Mouse (Mus musculus) limb, embryonic 14.5 days (tissue): Measurements from ENCODE around the gene Hspb9. TPM values are rescaled to one million over a fixed set of nuclear protein-coding genes. Genes with fewer than 3 reads are reported as not detected.

ENCODE experiments used
- ATAC-seq: fragments of 200-750 bp; cut with Nextera tagmentation; 2 replicates; pipeline ENCODE4 v1.8.0; 2017; ENCODE audit warnings: low read depth, moderate number of reproducible peaks, moderate TSS enrichment; ENCODE audit not compliant: low FRiP score
- DNase-seq: peaks from one replicate; pipeline ENCODE4 v3.0.0-alpha.2; 2015; ENCODE audit warnings: low spot score
- H3K27ac ChIP-seq: fragments of 300-500 bp; sonication (generic); replicated peaks from 2 replicates; pipeline ENCODE4 v1.5.1; 2014; ENCODE audit warnings: low read depth, mild to moderate bottlenecking, low read length, moderate library complexity, mixed read lengths
- H3K27me3 ChIP-seq: fragments of 300-500 bp; sonication (generic); 2 replicates; pipeline ENCODE4 v1.6.1; 2014; ENCODE audit warnings: low read length, mixed read lengths; ENCODE audit not compliant: control insufficient read depth, insufficient read depth
- H3K36me3 ChIP-seq: fragments of 300-500 bp; sonication (generic); 2 replicates; pipeline ENCODE4 v1.6.1; 2014; ENCODE audit warnings: mild to moderate bottlenecking, low read length, moderate library complexity, mixed read lengths; ENCODE audit not compliant: control insufficient read depth, insufficient read depth
- H3K4me1 ChIP-seq: fragments of 300-500 bp; sonication (generic); 2 replicates; pipeline ENCODE4 v1.6.1; 2014; ENCODE audit warnings: antibody characterized with exemption, low read length, mixed read lengths; ENCODE audit not compliant: control insufficient read depth, insufficient read depth
- H3K4me2 ChIP-seq: fragments of 300-500 bp; sonication (generic); replicated peaks from 2 replicates; pipeline ENCODE4 v1.6.1; 2014; ENCODE audit warnings: low read depth, mild to moderate bottlenecking, low read length, moderate library complexity; ENCODE audit not compliant: severe bottlenecking
- H3K4me3 ChIP-seq: fragments of 300-500 bp; sonication (generic); replicated peaks from 2 replicates; pipeline ENCODE4 v1.5.1; 2014; ENCODE audit warnings: low read length
- H3K9ac ChIP-seq: fragments of 300-500 bp; sonication (generic); 2 replicates; pipeline ENCODE4 v1.6.1; 2014; ENCODE audit warnings: mild to moderate bottlenecking, low read depth, low read length, moderate library complexity; ENCODE audit not compliant: severe bottlenecking
- H3K9me3 ChIP-seq: fragments of 300-500 bp; sonication (generic); 2 replicates; pipeline ENCODE4 v1.6.1; 2016; ENCODE audit warnings: low read length; ENCODE audit not compliant: control insufficient read depth
- POLR2A ChIP-seq: fragments of 200-500 bp; IDR thresholded peaks from 2 replicates; pipeline ENCODE4 v1.8.0; 2012; ENCODE audit warnings: inconsistent platforms, mild to moderate bottlenecking, moderate library complexity, borderline replicate concordance; ENCODE audit not compliant: insufficient read depth, insufficient read length; ENCODE audit errors: extremely low read depth
- WGBS: fragments of 180-500 bp; shearing (Covaris S2); extraction: QIAGEN DNeasy Blood & Tissue Kit; methylation state at CpG from one replicate; pipeline ENCODE4 v1.1.7; 2014; 5-methylcytosine and 5-hydroxymethylcytosine counted together
- polyA plus RNA-seq, 2 experiments: library from polyadenylated mRNA; depleted of rRNA in 1 of 2; stranded (reverse) in 1 of 2; unstranded in 1 of 2; fragments of >200 nt; fragmentation: Nextera tagmentation in 1 of 2; extraction: Ambion mirVana in 1 of 2; gene quantifications; 2 replicates each; pipeline versions ENCODE4 v1.2.1 to v1.2.3; 2012 to 2014

Gene Hspb9
- polyA plus RNA-seq, 2 experiments: not detected

DNA sequence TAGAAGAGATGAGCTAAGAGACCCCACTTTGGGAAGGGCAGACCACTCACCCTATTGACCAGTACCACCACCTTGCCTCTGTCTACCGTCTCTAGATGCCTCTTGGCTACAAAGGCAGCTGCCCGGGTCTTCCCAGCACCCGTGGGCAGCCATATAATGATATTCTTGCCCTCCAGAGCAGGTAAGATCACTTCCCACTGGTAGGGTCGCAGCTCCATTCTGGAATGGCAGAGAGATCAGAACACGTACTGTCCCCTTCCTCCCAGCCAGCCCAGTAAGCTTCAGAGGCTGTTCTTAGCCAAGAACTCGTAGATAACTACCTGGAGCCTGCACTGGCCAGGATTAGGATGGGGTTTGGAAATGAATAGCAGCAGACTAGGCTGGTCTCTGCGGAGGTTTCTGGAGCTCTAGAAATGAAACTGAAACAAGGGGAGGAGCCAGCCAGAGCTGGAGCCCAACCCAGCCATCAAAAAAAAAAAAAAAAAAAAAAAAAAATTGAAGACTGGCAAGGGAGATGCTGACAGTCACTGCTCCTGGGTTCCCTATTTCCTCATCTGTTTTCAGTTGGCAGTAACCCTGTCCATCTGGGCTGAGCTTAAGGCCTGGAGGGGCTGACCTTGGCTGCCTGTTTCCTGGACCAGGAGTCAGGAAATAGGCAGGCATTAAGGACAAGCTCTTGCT, 9.7 kb upstream of the Hspb9 start, which contains the start of gene Dhx58:
Dhx58 (minus strand) TSS at position 421 of the 681 bp plus-strand sequence.
- no peak for TF ChIP-seq POLR2A
- Histone ChIP-seq H3K4me1 (peaks cover 5% of the 10 kb centered on the region; the same call in 1 of the 2 replicates), H3K9ac (no peak within 1 kb of the TSS), H3K27me3 (no peaks in the 10 kb centered on the region), H3K9me3 (no peaks in the 10 kb centered on the region), H3K36me3 (peaks cover 48% of the 10 kb centered on the region), H3K27ac (no peak within 1 kb of the TSS), H3K4me3 (no peak within 1 kb of the TSS), H3K4me2 (no peak within 1 kb of the TSS)
- 55% methylated on average over 7 of the region's 7 CpGs for WGBS
- ATAC-seq (no peak), DNase-seq (no peak)

DNA sequence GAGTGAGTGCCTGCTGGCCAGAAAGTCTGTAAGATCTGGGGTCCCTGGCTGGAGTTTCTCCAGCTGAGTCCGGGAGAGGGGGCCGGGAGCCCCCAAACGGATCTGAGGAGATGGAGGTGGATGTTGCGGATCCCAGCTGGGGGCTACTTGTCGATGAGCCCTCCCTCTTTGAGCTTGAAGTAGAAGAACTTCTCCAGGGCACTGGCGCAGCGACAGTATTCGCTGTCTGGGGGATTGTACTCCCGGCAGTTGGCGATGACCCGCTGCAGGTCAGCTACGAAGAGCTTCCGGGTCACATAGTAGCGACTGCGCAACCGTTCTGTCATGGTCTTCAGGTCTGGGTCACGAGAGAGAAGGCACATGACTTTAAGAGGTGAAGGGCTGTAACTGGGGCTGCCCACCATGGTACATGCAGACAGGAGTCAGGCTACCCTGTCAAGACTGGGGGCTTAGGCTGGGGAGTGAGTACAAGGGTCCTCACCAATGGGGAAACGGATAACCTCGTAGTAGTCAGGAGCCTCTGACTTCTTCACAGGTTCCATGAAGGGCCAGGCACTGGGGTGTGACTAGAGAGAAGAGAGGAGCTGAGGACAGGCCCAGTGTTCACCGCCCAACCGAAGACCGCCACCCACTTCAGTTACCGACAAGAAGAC, 8.4 kb upstream of the Hspb9 start:
- Histone ChIP-seq H3K9ac (no peak overlapping the region), H3K36me3 (peaks cover 59% of the 10 kb centered on the region), H3K27me3 (no peaks in the 10 kb centered on the region), H3K4me2 (no peak overlapping the region), H3K4me1 (peaks cover 5% of the 10 kb centered on the region; the same call in 1 of the 2 replicates), H3K9me3 (no peaks in the 10 kb centered on the region), H3K27ac (no peak overlapping the region), H3K4me3 (no peak overlapping the region)
- DNase-seq (no peak), ATAC-seq (no peak)
- TF ChIP-seq POLR2A: no peak
- 91% methylated on average over 23 of the region's 23 CpGs for WGBS

DNA sequence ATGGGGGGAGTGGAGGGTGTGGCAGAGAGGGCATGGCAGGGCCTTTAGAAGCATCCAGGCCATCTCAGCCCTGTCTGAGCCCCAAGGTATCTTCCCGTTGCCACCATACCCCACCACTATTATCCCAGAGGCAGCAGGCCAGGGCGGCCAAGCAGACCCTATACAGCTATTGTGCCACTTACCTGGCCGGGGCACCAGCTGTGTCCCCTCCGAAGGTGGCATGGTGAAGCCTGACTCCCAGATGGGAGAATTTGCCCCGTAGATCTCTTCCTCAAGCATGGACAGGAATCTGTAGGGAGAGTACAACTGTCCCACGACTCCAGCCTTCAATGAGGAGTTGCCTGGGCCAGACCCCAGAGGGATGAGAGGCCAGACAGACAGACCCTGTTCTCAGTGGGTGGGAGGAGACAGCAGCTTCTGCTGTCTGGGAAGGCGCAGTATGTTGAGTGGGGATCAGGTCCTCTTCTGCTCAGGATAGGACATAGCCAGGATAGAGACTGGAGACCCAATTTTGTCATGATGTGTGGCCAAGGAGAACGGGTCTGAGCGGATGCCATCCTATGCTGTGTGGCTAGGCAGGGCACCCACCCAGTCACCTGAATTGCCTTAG, 4.3 kb upstream of the Hspb9 start:
- Histone ChIP-seq H3K9me3 (no peaks in the 10 kb centered on the region), H3K4me1 (peaks cover 23% of the 10 kb centered on the region), H3K4me3 (no peak overlapping the region), H3K9ac (no peak overlapping the region), H3K36me3 (peaks cover 64% of the 10 kb centered on the region), H3K27ac (no peak overlapping the region), H3K4me2 (no peak overlapping the region), H3K27me3 (no peaks in the 10 kb centered on the region)
- ATAC-seq: no peak
- 96% methylated on average over 9 of the region's 9 CpGs for WGBS
- no peak for DNase-seq
- TF ChIP-seq POLR2A: no peak

DNA sequence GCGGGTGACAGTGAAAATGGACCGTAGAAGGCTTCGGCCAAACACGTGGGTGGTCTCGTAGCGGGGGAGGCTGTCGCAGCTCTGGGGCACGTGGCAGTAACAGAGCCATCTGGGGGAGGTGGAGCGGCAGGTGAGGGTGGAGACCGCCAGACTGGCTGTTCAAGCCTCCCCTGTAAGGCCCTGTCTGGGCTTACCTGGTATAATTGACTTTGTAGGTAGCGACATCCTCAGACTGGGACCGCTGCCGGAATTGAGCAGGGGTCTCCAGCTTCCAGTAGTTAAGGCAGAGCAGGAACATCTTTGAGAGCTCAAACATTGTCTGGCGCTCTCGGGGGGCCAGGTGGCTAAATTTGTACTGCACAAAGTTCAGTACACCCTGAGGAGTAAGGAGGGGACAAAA, 3.1 kb upstream of the Hspb9 start:
- TF ChIP-seq POLR2A: no peak
- H3K9me3 ChIP-seq: no peaks in the 10 kb centered on the region
- WGBS: 89% methylated on average over 15 of the region's 15 CpGs
- H3K4me1 ChIP-seq: peaks cover 23% of the 10 kb centered on the region
- H3K4me3 ChIP-seq: no peak overlapping the region
- ATAC-seq (no peak), DNase-seq (no peak)
- no peaks in the 10 kb centered on the region for H3K27me3 ChIP-seq
- H3K9ac ChIP-seq: no peak overlapping the region
- peaks cover 56% of the 10 kb centered on the region for H3K36me3 ChIP-seq
- no peak overlapping the region for H3K27ac ChIP-seq
- no peak overlapping the region for H3K4me2 ChIP-seq

DNA sequence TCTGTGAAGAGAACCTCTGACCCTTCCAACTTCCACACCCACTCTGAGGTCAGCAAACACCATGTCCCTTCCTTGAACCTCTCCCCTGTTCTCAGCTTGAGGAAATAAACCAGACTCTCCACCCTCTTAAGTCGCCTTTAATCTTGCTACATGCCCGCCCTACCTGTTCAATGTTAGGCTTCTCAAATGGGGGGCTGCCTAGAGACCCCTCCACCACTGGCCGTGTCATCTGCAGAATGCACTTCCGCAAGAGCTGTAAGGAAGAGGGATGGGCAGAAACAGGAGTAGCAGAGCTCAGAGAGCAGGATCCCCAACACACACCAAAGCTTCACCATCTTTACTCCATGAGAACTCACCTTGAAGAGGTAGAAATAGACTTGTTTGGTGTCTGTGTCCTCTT, 2.7 kb upstream of the Hspb9 start:
- ATAC-seq: no peak
- no peak for TF ChIP-seq POLR2A
- Histone ChIP-seq H3K9me3 (no peaks in the 10 kb centered on the region), H3K4me2 (no peak overlapping the region), H3K27me3 (no peaks in the 10 kb centered on the region), H3K4me1 (peaks cover 23% of the 10 kb centered on the region), H3K36me3 (peaks cover 56% of the 10 kb centered on the region), H3K9ac (no peak overlapping the region; the same call in 1 of the 2 replicates), H3K27ac (no peak overlapping the region), H3K4me3 (no peak overlapping the region)
- no peak for DNase-seq
- WGBS: 88% methylated on average over 4 of the region's 4 CpGs
